Mouse (Mus musculus) erythroblast, embryonic 14.5 days (primary cell): ENCODE data around the gene Akp3. TPM values are rescaled to one million over a fixed set of nuclear protein-coding genes. Genes with fewer than 3 reads are reported as not detected.

Source experiments
- H3K27me3 ChIP-seq: 2 replicates; pipeline ENCODE4 v1.6.1; 2012; ENCODE audit warnings: inconsistent platforms; ENCODE audit not compliant: control insufficient read depth
- H3K36me3 ChIP-seq: 2 replicates; pipeline ENCODE4 v1.6.1; 2012; ENCODE audit warnings: mild to moderate bottlenecking, inconsistent platforms; ENCODE audit not compliant: control insufficient read depth
- H3K4me1 ChIP-seq: 2 replicates; pipeline ENCODE4 v1.6.1; 2012; ENCODE audit warnings: inconsistent platforms; ENCODE audit not compliant: control insufficient read depth
- H3K4me3 ChIP-seq: replicated peaks from 2 replicates; pipeline ENCODE3; 2012; ENCODE audit warnings: moderate library complexity, mild to moderate bottlenecking, inconsistent platforms
- H3K9me3 ChIP-seq: 2 replicates; pipeline ENCODE4 v1.6.1; 2012; ENCODE audit warnings: low read length, inconsistent platforms, mixed read lengths; ENCODE audit not compliant: control insufficient read depth
- GATA1 ChIP-seq: IDR thresholded peaks from 2 replicates; pipeline ENCODE4 v1.6.1; 2012; ENCODE audit warnings: low read length, inconsistent platforms, mixed read lengths
- TAL1 ChIP-seq: IDR thresholded peaks from 3 replicates; pipeline ENCODE4 v1.6.1; 2012; ENCODE audit warnings: low read length, inconsistent platforms, mixed read lengths
- polyA plus RNA-seq: library from polyadenylated mRNA; stranded (reverse); fragments of >175 nt; gene quantifications from 2 replicates; pipeline ENCODE4 v1.2.3, GENCODE M21; 2012

The Akp3 gene
- not detected in 2 replicates for polyA plus RNA-seq

DNA sequence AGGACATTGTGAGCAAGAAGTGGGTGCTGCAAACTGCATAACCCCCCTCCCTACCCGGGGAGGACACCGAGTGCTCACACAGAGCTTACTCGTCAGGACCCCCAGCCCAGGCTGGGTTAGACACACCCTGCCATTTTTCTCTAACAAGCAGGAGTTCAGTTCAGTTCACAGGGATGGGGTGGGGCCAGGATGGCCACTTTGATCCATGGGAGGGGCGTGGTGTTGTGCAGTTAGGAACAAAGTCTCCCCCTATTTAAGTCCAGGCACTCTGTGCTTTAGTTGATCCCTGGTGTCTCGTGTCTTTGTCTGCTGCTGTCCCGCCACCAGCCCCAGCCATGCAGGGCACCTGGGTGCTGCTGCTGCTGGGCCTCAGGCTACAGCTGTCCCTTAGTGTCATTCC lies at the start of gene Akp3:
Gene Akp3, plus strand, starts transcription at position 301 of the 400 bp plus-strand sequence.
- no peak for TF ChIP-seq TAL1
- no peak for TF ChIP-seq GATA1
- Histone ChIP-seq H3K27me3 (peaks cover 28% of the 10 kb centered on the region), H3K4me1 (no peaks in the 10 kb centered on the region), H3K9me3 (no peaks in the 10 kb centered on the region), H3K4me3 (no peak within 1 kb of the TSS), H3K36me3 (no peaks in the 10 kb centered on the region)

DNA sequence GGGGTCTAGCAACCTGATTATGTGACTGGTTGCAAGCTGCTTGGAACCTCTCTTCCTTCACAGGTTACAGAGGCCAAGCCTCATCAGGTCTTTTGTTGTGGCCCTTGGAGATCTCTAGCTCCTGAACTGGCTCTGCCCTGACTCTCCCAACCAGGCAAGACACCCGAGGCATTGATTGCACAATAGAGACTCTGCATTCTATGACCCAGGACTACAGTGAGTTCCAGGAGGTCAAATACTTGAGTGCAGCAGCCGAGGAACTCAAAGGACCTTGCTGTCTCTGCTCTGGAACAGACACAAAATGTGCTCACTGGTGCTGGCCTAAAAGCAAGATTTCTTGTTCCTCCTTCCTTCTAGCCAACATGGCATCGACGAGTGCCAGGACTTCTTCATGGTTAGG lies 38.6 kb upstream of the Akp3 start:
- Histone ChIP-seq H3K36me3 (no peaks in the 10 kb centered on the region), H3K27me3 (no peaks in the 10 kb centered on the region), H3K4me1 (no peaks in the 10 kb centered on the region), H3K4me3 (no peak overlapping the region), H3K9me3 (no peaks in the 10 kb centered on the region)
- TF ChIP-seq GATA1 (no peak), TAL1 (no peak)

DNA sequence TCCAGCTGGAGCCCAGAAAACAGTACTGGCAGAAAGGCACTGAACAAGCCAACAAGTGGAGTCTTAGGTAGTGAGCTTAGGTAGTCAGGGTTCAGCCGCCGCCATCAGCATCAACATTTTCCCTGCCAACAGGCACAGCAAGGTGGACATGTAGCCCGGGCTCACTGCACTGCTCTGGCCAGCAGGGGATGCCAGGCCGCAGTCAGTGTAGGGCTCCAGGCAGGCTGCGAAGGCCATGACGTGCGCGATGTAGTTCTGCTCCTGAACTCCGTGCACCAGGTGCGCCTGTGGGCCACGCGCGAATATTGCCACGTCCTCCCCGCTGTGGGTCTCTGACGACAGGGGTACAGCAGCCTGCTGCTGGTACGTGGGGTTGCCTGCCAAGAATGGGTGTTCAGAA lies 37.8 kb upstream of the Akp3 start:
- TF ChIP-seq GATA1 (no peak), TAL1 (no peak)
- Histone ChIP-seq H3K4me3 (no peak overlapping the region), H3K9me3 (no peaks in the 10 kb centered on the region), H3K4me1 (no peaks in the 10 kb centered on the region), H3K36me3 (no peaks in the 10 kb centered on the region), H3K27me3 (no peaks in the 10 kb centered on the region)

DNA sequence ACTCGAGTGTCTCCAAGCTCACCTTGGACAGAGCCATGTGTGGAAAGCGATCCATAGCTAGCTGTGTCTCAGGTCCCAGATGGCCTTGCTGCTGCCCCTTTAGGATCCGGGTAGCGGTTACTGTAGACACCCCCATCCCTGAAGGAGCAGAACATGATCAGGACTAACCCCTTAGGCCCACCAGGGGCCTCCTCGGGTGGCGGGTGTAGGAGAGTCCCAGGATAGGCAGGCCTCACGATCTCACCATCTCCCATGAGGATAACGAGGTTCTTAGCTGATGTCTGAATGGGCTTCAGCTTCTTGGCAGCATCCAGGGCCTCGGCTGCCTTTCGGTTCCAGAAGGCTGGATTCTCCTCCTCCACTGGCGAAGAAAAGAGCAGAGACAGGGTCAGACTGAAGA lies 35.5 kb upstream of the Akp3 start:
- H3K4me1 ChIP-seq = no peaks in the 10 kb centered on the region
- H3K36me3 ChIP-seq = no peaks in the 10 kb centered on the region
- TF ChIP-seq GATA1 = no peak
- no peak for TF ChIP-seq TAL1
- no peak overlapping the region for H3K4me3 ChIP-seq
- H3K27me3 ChIP-seq = no peaks in the 10 kb centered on the region
- no peaks in the 10 kb centered on the region for H3K9me3 ChIP-seq

DNA sequence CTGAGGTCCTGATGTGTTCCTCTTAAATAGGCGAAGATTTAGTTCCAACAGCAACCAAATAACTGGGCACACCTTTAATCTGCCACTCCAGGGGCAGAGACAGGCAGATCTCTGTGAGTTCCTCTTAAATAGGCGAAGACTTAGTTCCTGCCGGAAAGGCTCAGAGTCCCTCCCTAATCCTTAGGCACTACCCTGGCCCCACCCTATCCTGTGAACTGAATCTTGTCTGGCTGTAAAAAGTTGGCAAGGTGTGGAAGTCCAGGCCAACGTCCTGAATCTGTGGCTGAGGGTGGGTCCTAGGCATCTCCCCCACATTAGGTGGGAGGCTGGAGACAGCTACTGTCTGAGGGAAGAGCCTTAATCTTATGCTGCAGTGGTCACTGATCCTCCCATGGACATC lies 34.9 kb upstream of the Akp3 start, which contains the start of gene Alppl2:
Gene Alppl2, minus strand, starts transcription at position 101 of the 400 bp plus-strand sequence.
- H3K4me3 ChIP-seq = no peak within 1 kb of the TSS
- H3K9me3 ChIP-seq = no peaks in the 10 kb centered on the region
- no peaks in the 10 kb centered on the region for H3K4me1 ChIP-seq
- H3K27me3 ChIP-seq = no peaks in the 10 kb centered on the region
- H3K36me3 ChIP-seq = no peaks in the 10 kb centered on the region
- TF ChIP-seq TAL1 (no peak), GATA1 (no peak)

DNA sequence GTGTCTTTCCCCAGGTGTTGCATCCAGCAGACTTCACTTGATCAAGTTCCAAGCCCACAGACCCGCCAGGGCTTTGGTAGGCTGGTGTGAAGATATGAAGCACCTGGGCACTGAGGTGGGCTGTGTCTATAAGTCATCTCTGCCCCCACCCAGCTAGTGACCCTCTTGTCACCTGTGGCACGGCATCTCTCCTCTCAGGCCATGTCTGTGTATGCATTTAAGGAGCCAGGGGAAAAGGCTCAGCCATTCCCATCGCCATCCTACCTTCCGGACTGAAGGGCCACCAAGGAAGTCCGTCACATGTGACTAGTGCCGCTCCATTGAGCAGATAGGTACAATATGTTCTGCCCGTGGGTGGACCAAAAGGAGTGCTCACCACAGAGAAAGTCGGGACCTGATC lies 29.1 kb upstream of the Akp3 start:
- Histone ChIP-seq H3K27me3 (no peaks in the 10 kb centered on the region), H3K9me3 (no peaks in the 10 kb centered on the region), H3K4me1 (peaks cover 2% of the 10 kb centered on the region), H3K4me3 (no peak overlapping the region), H3K36me3 (no peaks in the 10 kb centered on the region)
- TF ChIP-seq GATA1 = no peak

DNA sequence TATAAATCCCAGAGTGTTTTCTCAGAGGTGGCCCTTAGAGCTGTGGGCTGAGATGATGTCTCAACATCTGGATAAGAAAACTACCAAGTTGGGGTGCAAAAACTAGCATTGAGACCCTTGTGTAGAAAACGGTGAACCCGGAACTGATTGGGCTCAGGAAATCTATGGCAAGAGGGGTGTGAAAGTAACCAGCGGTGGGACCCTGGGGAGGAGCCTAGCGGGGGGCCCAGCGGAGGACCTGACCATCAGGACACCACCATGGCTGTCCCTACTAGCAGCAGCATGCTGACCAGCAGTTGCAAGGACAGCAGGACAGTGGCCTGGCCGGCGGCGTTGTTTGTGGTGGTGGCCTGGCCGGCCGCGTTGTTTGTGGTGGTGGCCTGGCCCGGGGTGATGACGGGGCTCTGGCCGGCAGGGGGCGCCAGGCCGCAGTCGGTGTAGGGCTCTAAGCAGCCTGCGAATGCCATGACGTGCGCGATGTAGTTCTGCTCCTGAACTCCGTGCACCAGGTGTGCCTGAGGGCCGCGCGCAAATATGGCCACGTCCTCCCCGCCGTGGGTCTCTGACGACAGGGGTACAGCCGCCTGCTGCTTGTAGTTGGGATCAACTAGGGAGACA lies 26.3 kb upstream of the Akp3 start:
- H3K4me1 ChIP-seq = peaks cover 2% of the 10 kb centered on the region
- no peaks in the 10 kb centered on the region for H3K27me3 ChIP-seq
- H3K4me3 ChIP-seq = no peak overlapping the region
- no peaks in the 10 kb centered on the region for H3K9me3 ChIP-seq
- TF ChIP-seq TAL1 (no peak), GATA1 (no peak)
- H3K36me3 ChIP-seq = no peaks in the 10 kb centered on the region

DNA sequence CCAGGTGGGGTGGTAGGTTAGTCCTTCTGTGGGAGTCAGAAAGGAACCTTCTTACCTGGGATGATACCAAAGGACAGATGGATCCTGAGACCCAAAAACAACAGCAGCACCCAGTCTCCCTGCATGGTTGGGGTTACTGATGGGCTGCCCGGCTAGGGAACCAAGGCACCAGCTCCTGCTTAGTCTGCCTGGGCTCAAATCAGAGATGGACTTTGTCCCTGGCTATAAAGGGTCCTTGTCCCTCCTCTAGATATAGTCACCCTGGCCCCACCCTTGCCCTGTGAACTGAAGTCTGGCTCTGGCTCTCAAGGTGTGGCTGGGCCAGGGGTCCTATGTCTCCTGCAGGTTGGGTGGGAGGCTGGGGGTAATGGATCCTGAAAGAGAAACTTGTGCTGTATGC lies 23.4 kb upstream of the Akp3 start, which contains the start of gene Alpi:
Gene Alpi, minus strand, starts transcription at position 196 of the 400 bp plus-strand sequence.
- Histone ChIP-seq H3K9me3 (no peaks in the 10 kb centered on the region), H3K4me1 (peaks cover 2% of the 10 kb centered on the region), H3K27me3 (no peaks in the 10 kb centered on the region), H3K4me3 (no peak within 1 kb of the TSS), H3K36me3 (no peaks in the 10 kb centered on the region)
- TF ChIP-seq TAL1 = no peak
- TF ChIP-seq GATA1 = no peak

DNA sequence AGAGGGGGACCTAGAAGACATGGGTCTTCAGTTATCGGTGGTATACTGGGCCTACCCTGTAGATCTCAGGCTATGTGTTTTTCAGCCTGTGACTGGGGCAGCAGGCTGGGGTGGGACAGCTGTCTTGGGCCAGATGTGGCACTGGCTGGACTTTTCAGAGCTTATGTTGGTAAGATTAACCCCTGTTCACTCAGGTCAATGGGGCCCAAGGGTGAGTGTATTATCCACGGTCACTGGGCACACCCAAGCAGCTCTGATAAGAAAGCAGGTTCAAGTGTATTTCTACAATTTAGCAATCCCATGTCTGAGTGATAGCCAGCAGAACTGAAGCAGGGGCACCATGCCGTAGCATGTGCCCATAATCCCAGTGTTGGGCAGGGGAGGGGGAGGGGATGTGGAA lies 22.7 kb upstream of the Akp3 start:
- Histone ChIP-seq H3K36me3 (no peaks in the 10 kb centered on the region), H3K27me3 (no peaks in the 10 kb centered on the region), H3K9me3 (no peaks in the 10 kb centered on the region), H3K4me3 (no peak overlapping the region), H3K4me1 (peaks cover 2% of the 10 kb centered on the region)
- TF ChIP-seq GATA1 = no peak
- TF ChIP-seq TAL1 = no peak

DNA sequence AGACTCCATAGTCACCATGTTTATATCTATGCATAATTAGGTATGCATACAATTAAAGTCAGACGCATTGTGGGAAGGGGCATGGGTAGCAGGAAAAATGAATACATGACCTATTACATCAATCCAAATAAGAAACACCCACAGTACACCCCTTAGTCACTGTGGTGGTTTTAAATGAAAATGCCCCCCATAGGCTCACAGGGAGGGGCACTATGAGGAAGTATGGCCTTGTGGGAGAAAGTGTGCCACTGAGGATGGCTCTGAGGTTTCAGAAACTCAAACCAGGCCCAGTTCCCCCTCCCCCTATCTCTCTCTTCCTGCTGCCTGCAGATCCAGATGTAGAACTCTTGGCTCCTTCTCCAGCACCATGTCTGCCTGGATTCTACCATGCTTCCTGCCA lies 20.8 kb upstream of the Akp3 start:
- Histone ChIP-seq H3K4me3 (no peak overlapping the region), H3K4me1 (no peaks in the 10 kb centered on the region), H3K36me3 (no peaks in the 10 kb centered on the region), H3K9me3 (no peaks in the 10 kb centered on the region), H3K27me3 (no peaks in the 10 kb centered on the region)
- TF ChIP-seq TAL1 (no peak), GATA1 (no peak)
